Mouse (Mus musculus): ENCODE data around the gene Stxbp4.

Gene Stxbp4

DNA sequence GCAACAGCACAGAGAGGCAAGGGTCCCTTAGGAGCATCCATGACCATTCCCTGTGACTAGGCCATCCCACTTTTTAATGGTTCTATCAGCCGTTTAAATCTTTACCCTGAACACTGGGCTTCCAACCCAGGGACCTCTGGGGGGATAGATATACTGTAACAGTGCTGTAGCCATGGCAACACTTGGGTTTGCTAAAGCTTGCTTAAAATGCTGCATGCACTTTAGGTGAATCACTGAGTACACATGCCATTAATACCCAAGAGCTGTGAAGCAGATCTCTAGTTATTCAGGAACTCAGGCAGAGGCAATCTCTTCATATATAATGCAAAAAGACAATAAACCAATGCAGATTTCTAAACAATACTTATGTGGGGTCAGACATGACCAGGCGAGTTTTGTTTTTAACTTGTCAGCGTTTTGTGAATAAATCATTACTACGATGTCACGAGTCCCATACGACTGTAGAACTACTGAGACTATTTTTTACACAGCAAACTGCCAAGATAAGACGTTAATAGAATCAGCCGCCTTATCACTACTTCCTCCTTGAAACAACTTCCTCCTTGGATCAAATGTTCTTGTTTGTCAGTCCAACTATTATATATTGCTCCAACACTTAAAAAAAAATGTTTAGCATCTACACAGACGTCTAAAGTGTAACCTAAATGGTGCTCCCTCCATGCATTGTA lies 79.4 kb downstream of the Stxbp4 start:
- no peak for DNase-seq (ENCODE audit: low read depth)

DNA sequence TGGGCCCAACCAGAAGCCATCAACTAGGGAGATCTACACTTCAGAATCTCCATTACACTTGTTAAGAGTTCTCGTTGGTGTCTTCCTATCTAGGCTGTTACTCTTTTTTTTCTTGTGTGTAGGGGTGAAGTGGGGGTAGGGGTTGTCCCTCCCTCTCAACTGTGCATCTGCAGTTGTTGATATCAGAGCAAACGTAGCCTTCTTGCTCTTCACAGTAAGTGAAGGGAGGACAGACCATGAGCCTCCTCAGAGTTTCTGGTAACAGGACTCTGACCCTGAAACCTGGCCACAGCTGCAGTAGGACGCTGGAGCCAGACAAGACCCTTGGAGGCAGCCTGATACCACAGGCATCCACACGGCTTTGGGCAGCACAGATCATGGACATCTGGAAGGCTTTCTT lies 81.4 kb downstream of the Stxbp4 start:
- no peak for DNase-seq (ENCODE audit: low read depth)

DNA sequence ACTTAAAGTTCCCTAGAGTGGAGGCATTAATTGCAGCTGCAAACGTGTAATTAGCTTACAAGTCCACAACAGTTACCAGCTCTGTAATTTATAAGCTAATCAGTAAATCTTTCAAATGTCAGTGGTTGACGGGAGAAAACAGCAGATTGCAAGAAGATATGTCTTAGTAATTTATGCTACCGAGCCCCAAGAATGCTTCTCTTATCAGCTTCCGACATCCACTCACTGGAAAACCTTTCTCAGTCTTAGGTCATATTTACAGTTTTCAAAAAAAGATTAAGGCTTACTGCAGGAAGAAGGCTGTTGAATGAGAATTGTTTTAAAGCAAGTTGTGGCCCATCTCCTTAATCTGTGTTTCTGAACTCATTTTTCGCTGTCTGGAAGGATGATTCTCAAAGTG lies 83.9 kb downstream of the Stxbp4 start:
- DNase-seq (ENCODE audit: low read depth) = no peak

DNA sequence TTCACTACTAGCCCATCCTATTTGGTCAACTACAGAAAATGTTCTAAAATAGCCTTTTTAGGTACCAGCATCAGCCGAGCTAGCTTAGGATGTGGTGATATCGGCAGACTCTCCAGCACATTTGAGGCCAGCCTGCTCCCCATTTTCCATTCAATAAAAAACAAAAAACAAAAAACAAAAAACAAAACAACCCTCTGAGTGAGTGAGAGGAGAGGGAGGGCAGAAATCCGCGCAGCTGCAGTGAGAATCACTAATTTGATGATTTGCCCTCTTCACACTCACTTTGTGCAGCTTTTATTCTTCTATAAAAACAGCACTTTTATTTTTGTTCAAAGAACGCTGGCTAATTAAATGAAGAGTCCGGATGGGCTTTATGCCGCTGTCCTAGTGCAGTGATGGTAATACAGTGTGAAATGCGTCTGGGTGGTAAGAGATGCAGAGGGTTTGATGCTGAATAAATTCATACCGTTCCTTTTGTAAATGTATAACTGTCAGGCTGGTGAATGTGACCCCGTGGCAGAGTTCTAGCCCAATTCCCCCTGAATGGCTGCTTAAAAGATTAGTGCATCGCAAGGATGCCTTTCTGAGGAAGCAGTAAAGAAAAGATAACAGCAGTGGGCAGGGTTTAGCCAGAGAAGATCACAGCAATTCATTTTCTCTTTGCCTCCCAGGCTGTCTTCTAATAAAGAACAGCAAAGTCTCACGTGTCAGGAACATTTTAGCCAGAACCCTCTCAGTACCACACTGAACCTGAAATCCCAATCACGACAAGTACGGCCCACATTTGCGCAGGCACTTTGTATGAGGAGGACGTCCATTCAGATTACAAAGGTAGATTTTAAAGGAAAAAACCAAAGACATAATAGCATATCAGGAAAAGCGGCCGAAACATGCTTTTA lies 85.3 kb downstream of the Stxbp4 start:
- no peak for DNase-seq (ENCODE audit: low read depth)

DNA sequence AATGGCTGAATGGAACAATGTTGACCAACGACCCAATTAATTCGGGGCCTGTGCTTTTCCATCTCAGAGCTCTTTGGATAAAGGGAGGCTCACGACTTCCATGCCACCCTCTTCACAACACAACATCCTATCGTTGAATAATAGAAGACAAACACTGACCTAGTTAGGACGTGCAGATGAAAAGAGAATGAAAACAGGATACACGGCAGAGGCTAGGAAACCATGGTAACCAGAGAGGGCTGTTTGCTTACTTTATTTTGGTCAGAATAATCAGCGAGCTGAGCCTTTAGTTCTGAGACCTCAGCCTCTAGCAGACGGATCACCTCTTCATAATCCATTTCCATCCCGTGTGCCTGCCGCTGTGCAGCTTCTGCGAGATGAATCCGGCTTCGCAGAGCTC lies 89.3 kb downstream of the Stxbp4 start:
- DNase-seq (ENCODE audit: low read depth) = no peak

DNA sequence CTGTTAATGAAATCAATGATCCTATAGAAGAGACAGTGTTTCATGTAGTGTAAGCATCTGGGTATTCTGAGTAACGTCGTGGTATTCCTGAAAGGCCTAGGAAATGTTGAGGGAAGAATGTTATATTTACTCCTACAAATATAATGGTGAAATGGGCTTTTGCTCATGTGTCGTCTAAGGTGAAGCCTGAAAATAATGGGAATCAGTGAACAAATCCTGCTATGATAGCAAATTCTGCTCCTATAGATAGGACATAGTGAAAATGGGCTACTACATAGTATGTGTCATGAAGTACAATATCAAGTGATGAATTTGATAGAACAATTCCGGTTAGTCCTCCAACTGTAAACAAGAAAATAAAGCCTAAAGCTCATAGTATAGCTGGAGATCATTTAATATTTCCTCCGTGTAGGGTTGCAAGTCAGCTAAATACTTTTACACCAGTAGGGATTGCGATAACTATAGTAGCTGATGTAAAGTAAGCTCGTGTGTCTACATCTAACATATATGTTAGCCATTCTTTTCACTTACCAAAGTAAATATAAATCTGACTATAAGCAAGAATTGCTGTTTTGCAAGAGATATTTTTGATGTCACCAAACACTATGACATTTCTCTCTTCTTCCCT lies 99.1 kb downstream of the Stxbp4 start:
- DNase-seq (ENCODE audit: low read depth) = no peak

DNA sequence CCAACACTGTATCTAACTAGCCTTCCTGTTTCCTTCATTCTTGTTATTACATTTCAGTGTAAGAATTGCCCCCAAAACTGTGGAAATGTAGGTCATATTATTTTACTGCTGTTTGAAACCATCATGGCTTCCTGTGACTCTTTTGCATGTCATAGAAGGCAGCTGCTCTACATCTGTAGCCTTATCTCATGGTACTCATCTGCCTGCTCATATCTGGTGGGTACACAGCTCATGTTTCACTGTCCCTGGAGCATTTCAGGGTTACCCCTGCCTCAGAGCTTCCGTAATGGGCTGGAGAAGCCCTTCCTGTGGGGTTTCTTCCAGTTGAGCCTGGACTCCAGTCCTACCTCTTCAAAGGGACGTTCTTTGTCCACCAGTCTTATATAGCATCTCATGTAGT lies 112.6 kb downstream of the Stxbp4 start:
- peak; percentile 5 for DNase-seq (ENCODE audit: low read depth)

DNA sequence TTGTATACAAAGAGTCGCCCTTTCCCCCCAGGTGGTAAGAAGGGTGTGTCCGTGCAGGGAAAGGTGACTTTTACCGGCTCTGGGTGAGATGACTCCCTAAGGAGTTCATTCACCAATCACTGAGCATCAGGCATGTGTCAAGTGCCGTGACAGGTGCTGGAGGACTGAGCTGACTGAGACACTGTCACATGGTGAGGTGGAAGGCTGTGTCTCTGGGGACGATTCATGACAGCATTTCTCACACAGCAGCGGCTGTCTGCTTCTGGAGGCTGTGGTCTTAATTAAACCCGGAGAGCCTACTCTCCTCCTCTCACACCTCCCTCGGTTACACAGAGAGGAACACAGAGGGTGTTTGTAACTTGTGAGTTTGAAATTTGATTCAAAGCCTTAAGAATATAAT lies 116.8 kb downstream of the Stxbp4 start:
- DNase-seq (ENCODE audit: low read depth) = no peak

DNA sequence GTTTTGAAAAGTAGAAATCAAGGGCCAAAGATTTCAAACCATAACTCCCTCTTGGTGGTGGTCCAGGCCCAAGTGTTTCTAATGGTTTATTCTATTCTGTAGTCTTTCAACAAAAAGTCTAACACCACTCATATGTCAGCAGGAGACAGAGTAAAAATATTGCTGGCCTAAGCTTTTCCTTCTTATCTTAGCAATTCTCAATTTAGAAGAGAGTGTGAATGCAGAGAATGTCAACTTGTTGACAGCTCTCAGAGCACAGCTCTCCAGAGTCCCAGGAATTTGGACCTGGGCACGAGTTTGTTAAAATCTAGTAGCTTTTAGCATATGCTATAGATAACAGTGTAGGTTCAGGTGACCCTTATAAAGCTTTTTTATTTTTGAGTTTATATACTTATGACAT lies 120.1 kb downstream of the Stxbp4 start:
- DNase-seq (ENCODE audit: low read depth) = no peak

DNA sequence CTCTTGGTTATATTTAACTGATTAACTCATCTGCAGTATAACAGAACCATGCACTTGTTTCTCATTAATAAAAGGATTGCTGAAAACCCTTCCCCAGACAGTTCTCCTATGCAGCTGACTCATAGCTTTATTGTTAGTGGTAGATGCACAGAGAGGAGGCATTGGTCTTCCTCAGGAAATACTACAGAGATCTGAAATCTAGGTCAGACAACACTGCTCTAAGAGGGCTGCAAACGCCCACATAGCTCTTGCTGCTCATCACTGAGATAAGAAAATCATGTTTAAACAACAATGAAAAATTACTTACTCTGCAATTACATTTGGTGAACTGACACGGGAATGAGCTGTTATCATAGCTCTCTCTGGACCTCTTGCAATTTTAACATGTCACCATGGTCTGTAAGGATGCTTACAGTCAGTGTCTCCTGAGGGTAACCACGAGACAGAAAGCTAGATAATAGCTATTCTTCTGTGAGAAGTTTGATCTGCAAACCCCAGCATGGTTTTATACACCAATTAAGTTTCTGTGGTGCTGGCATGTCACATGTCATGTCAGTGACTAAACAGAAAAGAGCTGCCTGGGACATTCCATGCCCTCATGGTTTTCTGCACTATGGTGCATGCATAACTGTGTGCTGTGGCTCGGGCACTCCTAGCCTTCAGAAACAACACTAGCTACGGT lies 125.2 kb downstream of the Stxbp4 start:
- DNase-seq (ENCODE audit: low read depth) = no peak

DNA sequence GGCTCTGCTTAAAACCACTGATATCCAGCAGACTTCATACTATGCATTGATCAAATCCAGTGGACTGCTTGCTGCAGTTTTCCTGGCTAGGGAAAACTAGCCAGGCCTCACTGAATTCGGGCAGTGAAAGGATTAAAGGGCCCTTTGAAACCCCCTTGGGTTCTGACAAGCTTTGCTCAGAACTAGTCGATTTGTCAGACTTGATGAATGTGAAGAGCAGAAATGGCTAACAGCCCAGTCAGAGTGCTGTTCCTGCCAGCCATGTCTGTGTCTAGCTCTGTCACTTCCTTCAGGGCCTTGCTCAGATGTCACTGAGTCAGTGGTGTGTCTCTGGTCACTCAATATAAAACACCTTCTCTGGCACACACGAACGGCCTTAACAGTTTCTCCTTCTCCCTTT lies 136.0 kb downstream of the Stxbp4 start:
- no peak for DNase-seq (ENCODE audit: low read depth)

DNA sequence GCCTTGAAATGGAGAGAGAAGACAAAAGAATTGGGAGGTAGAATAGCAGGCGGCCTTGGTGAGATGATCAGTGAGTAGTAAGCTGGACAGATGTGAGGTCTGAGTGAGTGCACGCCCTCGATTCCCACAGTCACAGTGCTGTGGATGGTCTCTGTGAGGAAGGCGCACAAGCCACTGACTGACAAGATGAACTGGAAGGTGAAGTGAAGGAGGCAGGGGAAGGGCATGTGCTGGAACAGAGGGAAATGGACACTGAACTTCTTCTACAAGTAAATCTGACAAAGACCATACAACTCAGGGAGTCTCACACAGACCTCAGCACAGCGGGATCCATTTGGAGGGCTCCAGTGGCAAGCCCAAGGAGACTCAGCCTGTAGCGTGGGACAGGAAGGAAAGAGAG lies 138.0 kb downstream of the Stxbp4 start:
- no peak for DNase-seq (ENCODE audit: low read depth)

DNA sequence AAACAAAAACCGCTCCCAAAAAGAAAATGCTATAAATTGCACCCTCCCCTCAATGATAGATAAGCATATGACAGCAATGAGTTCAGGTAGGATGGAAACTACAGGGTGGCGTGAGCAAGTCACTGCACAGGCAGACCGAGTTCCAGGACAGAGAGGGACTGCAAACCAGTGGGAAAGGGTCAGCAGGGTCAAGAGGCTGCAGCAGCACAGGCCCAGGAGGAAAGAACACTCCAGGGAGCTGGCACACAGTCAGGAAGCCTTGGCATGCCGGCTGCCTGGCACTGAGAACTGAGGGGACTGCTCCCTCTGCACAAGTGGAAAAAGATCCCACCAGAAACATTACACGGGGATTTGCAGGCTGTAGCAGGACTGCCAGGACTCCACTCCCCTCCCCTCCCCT lies 139.4 kb downstream of the Stxbp4 start:
- no peak for DNase-seq (ENCODE audit: low read depth)

DNA sequence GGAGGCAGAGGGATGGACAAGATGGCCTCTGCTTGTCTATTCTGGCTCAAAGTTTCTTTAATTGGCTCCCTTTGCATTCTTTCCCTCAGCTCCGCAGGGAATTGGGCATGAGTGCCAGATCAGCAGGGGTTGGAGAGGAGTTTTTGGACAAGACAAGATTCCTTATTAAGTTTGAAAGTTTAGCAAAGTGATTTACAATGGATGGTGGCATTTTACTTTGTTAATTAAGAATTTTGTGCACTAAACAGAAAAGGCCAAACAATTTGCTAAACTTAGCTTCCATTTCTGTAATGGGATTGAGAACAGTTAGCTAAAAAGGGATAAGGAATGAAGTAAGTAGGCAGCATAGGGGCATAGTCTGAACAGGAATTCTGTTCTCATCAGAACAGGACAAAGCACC lies 142.9 kb downstream of the Stxbp4 start:
- no peak for DNase-seq (ENCODE audit: low read depth)

DNA sequence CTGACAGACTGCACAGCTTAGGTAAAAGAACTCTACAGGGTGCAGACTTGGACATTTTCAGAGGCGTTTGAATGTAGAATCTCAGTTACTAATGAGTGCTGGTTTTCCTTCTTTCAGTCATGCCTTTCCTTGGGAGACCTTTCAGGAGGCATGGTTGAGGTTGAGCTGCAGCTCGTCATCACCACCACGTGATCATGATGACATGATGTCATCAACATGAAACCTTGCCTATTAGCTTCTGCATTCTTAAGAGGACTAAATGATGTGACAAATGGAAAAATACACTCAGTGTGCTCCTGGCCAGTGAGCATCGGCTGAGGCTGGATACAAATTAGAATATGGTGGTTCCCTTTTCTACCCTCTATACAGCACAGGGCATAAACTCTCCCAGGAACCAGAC lies 145.4 kb downstream of the Stxbp4 start:
- no peak for DNase-seq (ENCODE audit: low read depth)

DNA sequence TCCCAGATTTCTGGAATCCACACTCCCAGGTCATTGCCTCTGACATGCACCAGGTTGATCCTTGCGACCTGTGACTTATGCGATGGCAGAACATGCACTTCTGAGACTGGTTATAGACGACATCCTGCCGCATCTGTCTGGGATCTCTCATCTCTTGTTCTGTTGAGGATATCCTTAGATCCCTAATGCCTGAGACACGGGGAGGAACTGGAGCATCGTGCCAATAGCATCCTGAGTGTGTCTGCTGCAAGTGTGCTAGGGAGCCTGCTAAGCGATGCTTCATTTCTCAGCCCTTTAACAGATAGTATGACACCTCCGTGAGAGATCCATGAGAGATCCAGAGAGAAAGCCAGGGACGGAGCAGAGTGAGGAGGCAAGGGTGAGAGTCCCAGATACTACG lies 148.7 kb downstream of the Stxbp4 start:
- no peak for DNase-seq (ENCODE audit: low read depth)

DNA sequence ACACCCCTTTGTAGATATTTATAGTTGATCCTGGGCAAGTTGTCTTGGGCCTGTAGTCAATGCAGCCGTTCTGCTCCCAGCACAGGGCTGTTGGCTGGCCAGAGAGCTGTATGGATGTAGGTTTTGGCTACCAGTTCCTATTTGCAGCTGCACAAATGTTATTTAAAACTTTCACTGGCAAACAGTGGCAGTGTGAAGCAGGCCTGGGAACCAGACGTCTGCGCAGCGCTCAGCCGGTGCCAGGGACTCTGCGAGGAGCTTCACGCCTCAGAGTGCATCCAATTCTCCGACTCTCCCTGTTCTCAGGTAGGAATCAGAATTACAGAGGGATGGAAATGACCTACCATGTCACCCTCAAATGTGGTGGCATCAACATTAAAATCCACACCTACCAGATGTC lies 150.2 kb downstream of the Stxbp4 start:
- no peak for DNase-seq (ENCODE audit: low read depth)

DNA sequence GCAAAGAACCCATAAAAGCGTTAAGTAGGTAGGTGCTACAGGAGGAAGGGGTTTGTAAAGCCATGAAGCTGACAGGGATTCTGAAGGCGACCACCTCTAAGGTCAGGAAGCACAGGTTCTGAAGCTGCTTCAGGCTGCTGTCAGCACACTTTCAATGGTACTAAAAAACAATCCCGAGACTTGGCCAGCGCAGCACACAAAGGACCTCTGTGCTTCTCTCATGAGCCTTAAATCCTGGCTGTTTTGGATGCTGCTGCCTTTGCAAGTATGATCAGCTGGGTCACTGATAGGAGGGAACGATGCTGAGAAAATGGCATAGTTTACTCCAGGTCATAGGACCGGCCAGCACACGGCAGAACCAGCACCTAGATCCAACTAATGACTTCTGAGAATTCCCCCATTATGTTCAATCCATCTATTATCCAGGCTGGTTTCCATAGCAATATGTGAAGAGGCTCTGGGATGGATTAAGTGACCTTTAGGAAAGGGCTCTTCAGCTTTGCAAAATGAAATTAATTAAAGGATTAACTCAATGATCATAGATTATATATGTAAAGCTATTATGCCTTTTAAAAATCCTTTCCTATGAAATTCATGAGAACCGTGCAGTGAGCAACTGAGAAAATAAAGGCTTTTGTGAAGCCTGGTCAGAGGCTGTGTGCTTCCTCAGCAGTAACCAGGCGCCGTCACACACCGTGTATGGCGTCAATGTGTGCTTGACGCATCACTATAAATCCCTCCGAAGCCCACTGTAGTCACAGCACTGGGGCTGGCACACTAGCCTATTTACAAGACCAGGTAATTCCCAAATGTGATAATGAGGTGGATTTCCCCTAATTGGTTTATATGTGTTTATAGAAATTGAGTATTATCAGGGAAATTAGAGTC lies 152.9 kb downstream of the Stxbp4 start:
- DNase-seq (ENCODE audit: low read depth) = no peak

DNA sequence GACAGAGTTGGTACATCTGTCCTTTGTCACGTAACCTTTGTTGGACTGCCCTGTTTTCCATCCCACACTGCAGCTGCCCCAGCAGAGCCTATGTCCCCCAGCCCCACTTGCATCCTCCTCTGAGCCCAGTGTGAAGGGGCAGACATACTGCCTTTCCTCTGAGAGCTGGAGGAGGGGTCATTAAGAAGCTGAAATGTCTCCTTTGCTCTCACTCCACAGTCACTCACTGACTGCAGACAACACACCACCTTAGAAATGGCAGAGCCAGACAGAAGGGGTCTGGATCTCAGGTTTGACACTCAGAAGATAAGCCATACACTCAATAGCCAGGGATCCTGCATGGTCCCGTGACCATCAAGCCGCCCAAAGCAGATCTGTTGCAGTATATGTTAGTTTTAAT lies 154.1 kb downstream of the Stxbp4 start:
- no peak for DNase-seq (ENCODE audit: low read depth)

DNA sequence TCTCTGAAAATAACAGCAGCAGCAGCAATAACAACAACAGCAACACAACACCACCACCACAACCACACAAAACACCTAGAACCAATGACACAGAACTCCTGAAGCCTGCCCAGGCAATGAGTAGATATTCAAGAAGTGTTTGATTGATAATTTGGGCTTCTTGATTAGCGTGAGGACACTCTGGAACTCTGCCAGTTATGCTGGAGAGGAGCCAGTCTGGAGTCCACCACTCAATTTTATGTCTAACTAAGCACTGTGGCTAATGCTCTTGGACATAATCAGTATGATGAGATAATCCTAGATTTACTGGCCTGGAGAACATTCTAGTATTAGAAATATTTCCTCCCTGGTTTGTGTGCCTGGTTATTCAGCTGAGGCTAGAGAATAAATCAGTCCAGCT lies 156.1 kb downstream of the Stxbp4 start:
- no peak for DNase-seq (ENCODE audit: low read depth)

DNA sequence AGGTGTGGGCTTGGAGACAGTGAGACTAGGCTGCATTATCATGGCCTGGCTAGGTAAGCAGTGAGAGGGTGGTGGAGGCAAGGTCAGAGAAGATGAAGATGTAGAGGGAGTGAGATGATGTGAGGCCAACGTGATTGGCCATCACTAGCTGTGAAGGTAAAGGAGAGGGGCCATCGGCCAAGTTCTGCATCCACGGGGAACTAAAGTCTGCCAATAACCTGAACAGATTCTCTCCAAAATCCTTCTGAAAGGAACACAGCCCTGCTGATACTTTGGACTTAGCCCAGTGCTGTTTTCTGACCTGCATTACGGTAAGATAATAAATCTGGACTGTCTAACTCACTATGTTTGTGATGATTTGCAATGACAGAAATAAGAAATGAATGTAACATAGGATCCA lies 167.6 kb downstream of the Stxbp4 start:
- DNase-seq (ENCODE audit: low read depth) = no peak

All from c-Kit-positive CD71-positive TER-119-negative erythroid progenitor cells, embryonic 14.5 days (primary cell).